Mouse (Mus musculus) large intestine, adult 2 months (tissue): Measurements from ENCODE around the gene Raf1. TPM values are rescaled to one million over a fixed set of nuclear protein-coding genes. Genes with fewer than 3 reads are reported as not detected.
A peak's percentile ranks its signal among the peaks of the same experiment; 100 is the strongest.

Experiments
- DNase-seq: peaks from one replicate; pipeline ENCODE4 v3.0.0-alpha.2; 2012; ENCODE audit warnings: low read depth, low spot score
- WGBS: fragments of 180-500 bp; shearing (Covaris S2); methylation state at CpG from one replicate; pipeline ENCODE4 v1.1.7; 2018; 5-methylcytosine and 5-hydroxymethylcytosine counted together
- polyA plus RNA-seq: library from polyadenylated mRNA; depleted of rRNA; stranded (reverse); fragments of >200 nt; gene quantifications from 2 replicates; pipeline ENCODE4 v1.2.3, GENCODE M21; 2012

Raf1 gene
- polyA plus RNA-seq, 1 experiment: 99.1 TPM

GRCm38 (mm10) chr6:115631056-115631795 is 45.2 kb downstream of the Raf1 start:
- 88% methylated on average over 3 of the region's 3 CpGs for WGBS
- no peak for DNase-seq

- DNase-seq: no peak
- 75% methylated on average over 5 of the region's 5 CpGs for WGBS
These were observed 50.3 kb downstream of the Raf1 start for GRCm38 (mm10) chr6:115626121-115626520.

- no peak for DNase-seq
- WGBS: 62% methylated on average over 1 of the region's 1 CpGs
These were observed 55.5 kb downstream of the Raf1 start for GRCm38 (mm10) chr6:115620942-115621341.

- DNase-seq: no peak
These were observed 56.6 kb downstream of the Raf1 start for GRCm38 (mm10) chr6:115619818-115620217.

DNA sequence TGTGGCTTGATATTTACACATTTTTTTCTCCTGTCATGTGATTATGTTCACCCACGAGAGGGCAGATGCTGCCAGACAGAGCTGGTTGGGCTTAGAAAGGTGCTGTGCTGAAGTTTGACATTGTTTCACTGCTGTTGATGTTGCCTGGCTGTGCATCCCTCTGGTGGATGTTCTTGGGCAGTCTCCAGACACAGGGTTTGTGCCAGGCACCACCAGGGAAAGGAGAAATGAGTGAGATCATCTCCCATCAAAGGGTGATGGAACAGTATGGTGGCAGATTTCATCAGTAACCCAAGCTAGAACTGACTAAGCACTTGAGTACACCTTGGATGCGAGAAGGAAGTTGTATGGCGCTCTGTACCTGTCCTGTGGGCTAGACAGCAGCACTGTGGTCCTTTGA is 60.5 kb downstream of the Raf1 start:
- whole genome bisulfite sequencing: 72% methylated on average over 3 of the region's 3 CpGs
- no peak for DNase-seq

More at GRCm38 (mm10) chr6:115619818-115620217, 56.6 kb downstream of the Raf1 start:
- 80% methylated on average over 10 of the region's 10 CpGs for WGBS

DNA sequence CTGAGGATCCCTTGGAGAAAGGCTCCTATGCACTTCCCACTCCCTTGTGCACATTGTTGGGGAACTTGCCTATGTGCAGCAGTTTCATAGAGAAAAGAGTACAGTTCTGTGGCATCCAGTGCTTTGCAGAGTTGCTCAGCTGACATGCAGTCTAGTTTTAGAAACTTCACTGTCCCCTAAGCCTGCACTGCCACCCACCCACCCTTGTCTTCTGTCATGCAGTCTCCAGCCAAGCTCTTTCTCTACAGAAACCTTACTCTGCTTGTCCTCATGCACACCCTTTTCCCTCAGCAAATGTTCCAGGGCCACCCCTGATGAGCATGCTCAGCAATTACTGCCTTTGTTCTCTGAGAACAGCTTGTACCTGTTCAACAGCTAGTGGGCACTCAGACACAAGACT is 62.6 kb downstream of the Raf1 start:
- no peak for DNase-seq

DNA sequence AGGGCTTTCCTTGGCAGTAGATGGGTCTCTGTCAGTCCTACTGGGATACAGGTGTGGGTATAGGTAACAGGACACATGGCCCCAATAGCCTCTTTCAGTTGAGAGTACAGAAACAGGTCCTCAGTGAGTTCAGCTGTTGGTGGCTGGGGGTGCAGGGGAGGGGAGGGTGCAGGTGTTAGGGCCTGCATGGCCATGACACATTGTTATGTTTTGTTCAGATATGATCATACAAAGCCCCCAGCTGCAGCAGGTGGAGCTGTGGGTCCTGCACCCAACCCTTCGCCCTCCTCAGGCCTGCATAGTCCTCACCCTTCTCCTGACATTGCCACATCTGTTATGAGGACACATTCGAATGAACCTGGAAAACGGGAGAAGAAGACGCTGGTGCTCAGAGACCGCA is 66.1 kb downstream of the Raf1 start:
- WGBS: 92% methylated on average over 5 of the region's 5 CpGs
- no peak for DNase-seq

DNA sequence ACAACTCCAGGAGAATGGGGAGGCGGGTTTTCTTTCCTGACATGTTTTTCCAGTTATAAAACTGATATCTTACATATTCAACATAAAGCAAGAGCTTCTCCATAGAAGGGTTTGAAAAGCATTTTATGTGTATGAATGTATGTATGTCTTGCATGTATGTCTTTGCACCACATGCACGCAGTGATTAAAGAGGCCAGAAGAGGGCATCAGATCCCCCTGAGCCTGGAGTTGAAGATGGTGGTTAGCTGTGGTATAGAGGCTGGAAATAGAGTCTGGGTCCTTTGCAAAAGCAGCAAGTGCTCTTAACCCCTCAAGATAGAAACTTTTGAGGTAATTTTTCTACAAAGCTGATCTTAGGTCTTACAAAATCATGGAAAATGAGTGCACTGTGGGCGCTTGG is 67.3 kb downstream of the Raf1 start:
- DNase-seq: no peak
- 75% methylated on average over 3 of the region's 3 CpGs for WGBS

GRCm38 (mm10) chr6:115607429-115607828 is 69.0 kb downstream of the Raf1 start:
- no peak for DNase-seq
- 74% methylated on average over 4 of the region's 4 CpGs for WGBS

GRCm38 (mm10) chr6:115606461-115606860 is 70.0 kb downstream of the Raf1 start:
- WGBS: 87% methylated on average over 1 of the region's 1 CpGs
- no peak for DNase-seq

DNA sequence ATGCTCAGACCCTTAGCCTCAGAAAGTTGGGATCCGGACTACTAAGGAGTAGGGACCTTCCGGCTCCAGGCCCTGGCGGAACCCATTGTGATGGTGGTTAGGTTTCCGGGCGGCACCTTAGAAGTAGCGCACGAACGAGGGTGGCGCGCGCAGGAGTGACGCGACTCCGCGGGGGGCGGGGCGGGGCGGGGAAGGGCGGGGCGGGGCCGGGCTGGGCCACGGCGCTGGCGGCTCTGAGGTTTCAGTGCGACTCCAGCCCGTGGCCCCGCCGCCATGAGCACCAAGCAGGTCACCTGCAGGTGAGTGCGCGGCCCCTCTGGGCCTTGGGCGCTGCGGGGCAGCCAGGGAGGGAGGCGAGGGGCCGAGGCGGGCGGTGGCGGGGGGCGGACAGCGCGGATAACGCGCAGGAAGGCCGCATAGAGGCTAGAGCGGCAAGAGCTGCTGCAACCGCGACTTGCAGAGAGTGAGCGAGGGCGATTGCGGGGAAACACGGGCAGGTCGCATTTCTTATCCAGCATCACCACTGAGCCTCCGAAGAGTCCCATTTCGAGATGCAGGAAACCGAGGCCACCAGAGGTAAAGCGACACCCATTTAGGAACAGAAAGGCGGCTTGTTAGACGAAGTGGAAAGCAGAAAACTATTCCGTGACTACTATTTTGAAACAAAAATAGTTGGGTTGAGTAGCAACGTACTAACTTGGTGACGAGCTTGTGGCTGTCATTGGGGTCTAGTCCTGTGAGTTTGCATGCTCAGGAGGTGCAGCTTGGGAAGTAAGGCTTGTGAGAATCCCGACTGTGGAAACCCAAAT is 74.5 kb downstream of the Raf1 start, which contains the start of gene Mkrn2:
Mkrn2 (plus strand) TSS at position 188 of the 809 bp plus-strand sequence.
- WGBS: under 1% methylated on average over 54 of the region's 61 CpGs
- peak; percentile 38 for DNase-seq

DNA sequence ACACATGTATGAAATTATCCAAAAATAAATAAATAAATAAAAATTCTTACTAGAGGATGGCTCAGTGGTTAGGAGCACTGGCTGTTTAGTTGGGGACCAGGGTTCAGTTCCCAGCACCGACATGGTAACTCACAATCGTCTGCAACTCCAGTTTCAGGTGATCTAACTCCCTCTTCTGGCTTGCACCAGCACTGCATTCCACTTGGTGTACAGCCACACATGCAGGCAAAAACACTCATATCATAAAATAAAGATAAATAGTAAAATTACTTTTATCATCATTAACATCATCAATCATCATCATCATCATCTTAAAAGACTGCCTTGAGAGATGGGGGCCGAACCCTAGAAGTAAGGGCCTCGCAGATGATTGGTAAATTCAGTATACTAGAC is 75.1 kb downstream of the Raf1 start:
- DNase-seq: no peak
- 70% methylated on average over 4 of the region's 4 CpGs for WGBS

GRCm38 (mm10) chr6:115595667-115596066 is 80.8 kb downstream of the Raf1 start:
- WGBS: 66% methylated on average over 3 of the region's 3 CpGs
- no peak for DNase-seq

DNA sequence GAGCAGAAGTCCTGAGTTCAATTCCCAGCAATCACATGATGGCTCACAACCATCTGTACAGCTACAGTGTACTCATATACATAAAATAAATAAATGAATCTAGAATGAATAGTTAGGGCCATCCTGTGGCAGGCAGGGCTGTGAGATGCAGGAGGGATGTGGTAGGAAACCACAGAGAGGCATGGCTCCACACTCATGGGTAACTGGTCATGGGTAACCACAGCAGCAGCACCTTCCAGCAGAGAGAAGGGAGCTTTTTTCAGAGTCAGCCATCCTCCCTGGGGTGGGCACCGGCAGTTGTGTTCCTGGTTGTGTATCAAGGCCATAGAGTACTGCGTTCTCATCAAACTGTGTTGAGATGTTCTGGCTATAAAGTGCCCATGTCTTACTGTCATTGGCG is 82.0 kb downstream of the Raf1 start:
- WGBS: 78% methylated on average over 3 of the region's 3 CpGs
- DNase-seq: no peak

GRCm38 (mm10) chr6:115593252-115593651 is 83.2 kb downstream of the Raf1 start:
- DNase-seq: no peak
- WGBS: 79% methylated on average over 4 of the region's 4 CpGs

DNA sequence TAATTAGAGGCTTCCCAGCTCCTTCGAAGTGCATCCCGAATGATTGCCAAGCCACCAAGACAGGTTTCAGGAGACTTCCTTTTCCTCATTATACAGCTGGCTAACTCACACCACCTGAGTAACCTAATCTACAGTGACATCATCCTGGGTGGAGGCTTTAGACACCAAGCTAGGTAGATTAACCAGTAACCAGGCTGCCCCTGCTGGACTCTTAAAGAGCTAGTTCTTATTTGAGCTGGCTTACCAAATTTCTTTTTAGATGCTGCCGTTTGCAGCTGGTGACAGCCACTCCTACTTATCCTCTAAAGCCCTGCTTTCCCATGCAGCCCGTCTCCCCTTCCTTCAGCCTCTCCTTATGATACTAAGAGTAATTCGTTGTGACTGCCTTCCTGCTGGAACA is 84.0 kb downstream of the Raf1 start, which contains the start of gene Mkrn2os:
Mkrn2os (minus strand) TSS at position 119 of the 400 bp plus-strand sequence.
- WGBS: 21% methylated on average over 5 of the region's 5 CpGs
- DNase-seq: peak; percentile 92

- WGBS: 28% methylated on average over 19 of the region's 19 CpGs
- peak; percentile 36 for DNase-seq
These were observed 84.6 kb downstream of the Raf1 start for GRCm38 (mm10) chr6:115591692-115592359.

GRCm38 (mm10) chr6:115586321-115586720 is 90.1 kb downstream of the Raf1 start:
- DNase-seq: no peak
- 75% methylated on average over 10 of the region's 10 CpGs for WGBS

GRCm38 (mm10) chr6:115584176-115584575 is 92.3 kb downstream of the Raf1 start:
- DNase-seq: no peak
- WGBS: 45% methylated on average over 3 of the region's 3 CpGs

DNA sequence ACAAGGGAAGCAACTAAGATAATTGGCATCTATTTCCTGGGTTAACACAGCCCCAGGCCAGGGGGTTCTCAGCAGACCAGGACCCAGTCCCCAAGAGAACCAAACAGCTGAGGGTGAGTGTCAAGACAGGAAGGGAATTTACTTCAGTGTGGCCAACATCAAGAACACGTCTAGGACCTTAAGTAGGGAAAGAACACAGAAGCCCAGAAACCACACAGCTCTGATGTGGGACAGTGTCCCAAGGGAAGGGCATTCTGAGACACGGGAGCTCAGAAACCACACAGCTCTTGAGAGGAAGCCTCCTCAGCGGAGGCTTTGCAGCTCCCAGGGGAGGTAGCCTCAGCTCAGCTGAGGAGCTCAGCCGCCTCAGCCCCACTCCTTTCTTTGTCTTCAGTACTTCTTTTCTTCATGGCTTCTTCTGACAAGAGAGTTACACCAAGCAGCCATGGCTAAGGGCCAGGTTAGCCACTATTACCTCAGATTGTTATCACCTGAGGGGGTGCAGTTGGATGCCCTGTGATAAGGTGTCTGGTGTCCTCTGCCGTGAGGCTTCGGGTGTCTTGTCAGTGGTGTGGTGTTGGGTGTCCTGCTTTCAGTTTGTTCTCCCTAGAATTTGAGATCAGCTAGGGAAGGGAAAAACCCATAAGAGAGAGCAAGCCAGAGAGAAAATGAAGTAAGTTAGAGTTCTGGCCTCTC is 92.9 kb downstream of the Raf1 start:
- WGBS: 83% methylated on average over 6 of the region's 6 CpGs
- no peak for DNase-seq
